Mouse (Mus musculus) liver, postnatal 0 days (tissue): Measurements from ENCODE around the gene Itgb1bp1. TPM values are rescaled to one million over a fixed set of nuclear protein-coding genes. Genes with fewer than 3 reads are reported as not detected.
A peak's percentile ranks its signal among the peaks of the same experiment; 100 is the strongest.

Experiments
- ATAC-seq: fragments of 200-750 bp; cut with Nextera tagmentation; 2 replicates; pipeline ENCODE4 v1.8.0; 2017; ENCODE audit warnings: mild to moderate bottlenecking, moderate library complexity
- DNase-seq: peaks from one replicate; pipeline ENCODE4 v3.0.0-alpha.2; 2016
- H3K27ac ChIP-seq: fragments of 300-500 bp; sonication (generic); 2 replicates; pipeline ENCODE4 v1.5.1; 2014; ENCODE audit warnings: antibody characterized with exemption, moderate library complexity, mild to moderate bottlenecking, low read depth
- H3K27me3 ChIP-seq: fragments of 300-500 bp; sonication (generic); 2 replicates; pipeline ENCODE4 v1.6.1; 2014; ENCODE audit warnings: low read length, control low read depth, mixed read lengths; ENCODE audit not compliant: insufficient read depth
- H3K36me3 ChIP-seq: fragments of 300-500 bp; sonication (generic); replicated peaks from 2 replicates; pipeline ENCODE4 v1.6.1; 2014; ENCODE audit warnings: mild to moderate bottlenecking, control low read depth, low read length, moderate library complexity, mixed read lengths; ENCODE audit not compliant: insufficient read depth
- H3K4me1 ChIP-seq: fragments of 300-500 bp; sonication (generic); 2 replicates; pipeline ENCODE4 v1.6.1; 2014; ENCODE audit warnings: antibody characterized with exemption, mild to moderate bottlenecking, control low read depth; ENCODE audit not compliant: insufficient read depth
- H3K4me2 ChIP-seq: fragments of 300-500 bp; sonication (generic); 2 replicates; pipeline ENCODE4 v1.6.1; 2014; ENCODE audit warnings: low read depth, mild to moderate bottlenecking, low read length, moderate library complexity, mixed read lengths
- H3K4me3 ChIP-seq: fragments of 300-500 bp; sonication (generic); 2 replicates; pipeline ENCODE4 v1.5.1; 2014; ENCODE audit warnings: low read depth, low read length
- H3K9ac ChIP-seq: fragments of 300-500 bp; sonication (generic); replicated peaks from 2 replicates; pipeline ENCODE4 v1.6.1; 2014; ENCODE audit warnings: mild to moderate bottlenecking, moderate library complexity
- H3K9me3 ChIP-seq: fragments of 300-500 bp; sonication (generic); 2 replicates; pipeline ENCODE4 v1.6.1; 2016; ENCODE audit warnings: mild to moderate bottlenecking, control low read depth, low read length, mixed read lengths
- CTCF ChIP-seq: sonication (generic); IDR thresholded peaks from 2 replicates; pipeline ENCODE4 v1.5.1; 2016; ENCODE audit warnings: antibody characterized with exemption, low read depth
- EP300 ChIP-seq: IDR thresholded peaks from 2 replicates; pipeline ENCODE4 v1.6.1; 2016; ENCODE audit warnings: antibody characterized with exemption, low read depth, mild to moderate bottlenecking
- WGBS: fragments of 180-500 bp; shearing (Covaris S2); extraction: QIAGEN DNeasy Blood & Tissue Kit; methylation state at CpG from one replicate; pipeline ENCODE4 v1.1.7; 2014; ENCODE audit not compliant: insufficient replicate concordance; 5-methylcytosine and 5-hydroxymethylcytosine counted together
- polyA plus RNA-seq: library from polyadenylated mRNA; unstranded; fragments of >200 nt; fragmentation: Nextera tagmentation; extraction: Ambion mirVana; gene quantifications from 2 replicates; pipeline ENCODE4 v1.2.1, GENCODE M21; 2015

The Itgb1bp1 gene
- polyA plus RNA-seq, 1 experiment from 2014 or later, result 19.5 TPM

GRCm38 (mm10) chr12:21241965-21242364, 44.1 kb downstream of the Itgb1bp1 start:
- Histone ChIP-seq H3K4me1 (no peaks in the 10 kb centered on the region), H3K27me3 (no peaks in the 10 kb centered on the region), H3K36me3 (peaks cover 19% of the 10 kb centered on the region), H3K9me3 (no peaks in the 10 kb centered on the region), H3K27ac (no peak overlapping the region), H3K4me2 (no peak overlapping the region), H3K4me3 (no peak overlapping the region), H3K9ac (no peak overlapping the region)
- ATAC-seq, result no peak
- TF ChIP-seq CTCF (no peak), EP300 (no peak)
- 75% methylated on average over 3 of the region's 3 CpGs for WGBS
- no peak for DNase-seq

- no peaks in the 10 kb centered on the region for H3K4me1 ChIP-seq
- WGBS, result 57% methylated on average over 2 of the region's 2 CpGs
- ATAC-seq (no peak), DNase-seq (no peak)
- no peak overlapping the region for H3K4me2 ChIP-seq
- no peak for TF ChIP-seq CTCF
- TF ChIP-seq EP300, result no peak
- H3K9me3 ChIP-seq, result no peaks in the 10 kb centered on the region
- H3K36me3 ChIP-seq, result peaks cover 14% of the 10 kb centered on the region
- no peak overlapping the region for H3K4me3 ChIP-seq
- no peaks in the 10 kb centered on the region for H3K27me3 ChIP-seq
- no peak overlapping the region for H3K27ac ChIP-seq
- no peak overlapping the region for H3K9ac ChIP-seq
Observed at GRCm38 (mm10) chr12:21234560-21234959, 51.5 kb downstream of the Itgb1bp1 start.

- Histone ChIP-seq H3K27ac (no peak overlapping the region), H3K4me2 (no peak overlapping the region), H3K9me3 (no peaks in the 10 kb centered on the region), H3K36me3 (peaks cover 10% of the 10 kb centered on the region; the same call in 1 of the 2 replicates), H3K4me3 (no peak overlapping the region), H3K9ac (no peak overlapping the region), H3K4me1 (no peaks in the 10 kb centered on the region), H3K27me3 (no peaks in the 10 kb centered on the region)
- ATAC-seq, result no peak
- DNase-seq, result no peak
- no peak for TF ChIP-seq EP300
- TF ChIP-seq CTCF, result no peak
- 72% methylated on average over 7 of the region's 7 CpGs for WGBS
Observed at GRCm38 (mm10) chr12:21233727-21234126, 52.4 kb downstream of the Itgb1bp1 start.

GRCm38 (mm10) chr12:21229076-21229918, 56.8 kb downstream of the Itgb1bp1 start:
- H3K4me3 ChIP-seq, result no peak overlapping the region
- peak; percentile 61 for ATAC-seq
- peak; percentile 30 for DNase-seq
- H3K36me3 ChIP-seq, result 0 out of 2 replicates have a peak, but pooled peaks cover 3% of the 10 kb centered on the region
- no peaks in the 10 kb centered on the region for H3K9me3 ChIP-seq
- H3K27me3 ChIP-seq, result no peaks in the 10 kb centered on the region
- TF ChIP-seq EP300 (no peak), CTCF (no peak)
- no peak overlapping the region for H3K9ac ChIP-seq
- peaks cover 12% of the 10 kb centered on the region for H3K4me1 ChIP-seq
- no peak overlapping the region for H3K4me2 ChIP-seq
- H3K27ac ChIP-seq, result no peak overlapping the region
- 64% methylated on average over 17 of the region's 17 CpGs for WGBS

GRCm38 (mm10) chr12:21228650-21229049, 57.4 kb downstream of the Itgb1bp1 start:
- Histone ChIP-seq H3K4me1 (peaks cover 12% of the 10 kb centered on the region), H3K4me2 (no peak overlapping the region), H3K27ac (no peak overlapping the region), H3K36me3 (0 out of 2 replicates have a peak, but pooled peaks cover 3% of the 10 kb centered on the region), H3K27me3 (no peaks in the 10 kb centered on the region), H3K9me3 (no peaks in the 10 kb centered on the region), H3K9ac (no peak overlapping the region), H3K4me3 (no peak overlapping the region)
- WGBS, result 39% methylated on average over 4 of the region's 4 CpGs
- TF ChIP-seq CTCF, result no peak
- TF ChIP-seq EP300, result no peak
- no peak for ATAC-seq
- no peak for DNase-seq

- H3K9me3 ChIP-seq, result no peaks in the 10 kb centered on the region
- peak overlapping the region; percentile 59 for H3K27ac ChIP-seq
- no peak overlapping the region for H3K4me2 ChIP-seq
- H3K4me1 ChIP-seq, result peaks cover 12% of the 10 kb centered on the region
- ATAC-seq (peak; percentile 78), DNase-seq (peak; percentile 63)
- peak; percentile 39; the same call in 1 of the 2 replicates for TF ChIP-seq EP300
- peak; percentile 54 for TF ChIP-seq CTCF
- WGBS, result 42% methylated on average over 6 of the region's 6 CpGs
- no peak overlapping the region for H3K4me3 ChIP-seq
- H3K9ac ChIP-seq, result no peak overlapping the region
- 0 out of 2 replicates have a peak, but pooled peaks cover 3% of the 10 kb centered on the region for H3K36me3 ChIP-seq
- no peaks in the 10 kb centered on the region for H3K27me3 ChIP-seq
Observed at GRCm38 (mm10) chr12:21227076-21227980, 58.8 kb downstream of the Itgb1bp1 start.
